Mouse (Mus musculus): Measurements from ENCODE around the gene Tcl1b3. TPM values are rescaled to one million over a fixed set of nuclear protein-coding genes. Genes with fewer than 3 reads are reported as not detected.
"Not testable (repeated sequence)": the region's sequence is repeated elsewhere in the genome, so short reads cannot be mapped to it uniquely, and the experiment has no call there.

Gene Tcl1b3
- polyA plus RNA-seq (2014; fragmentation: Nextera tagmentation; extraction: Ambion mirVana) = not detected in 2 replicates

- H3K4me1 ChIP-seq (ENCODE audit: control insufficient read depth, insufficient read depth, low read length); ATAC-seq (replicated peaks; ENCODE audit: insufficient number of reproducible peaks, low FRiP score, low TSS enrichment, low read depth); H3K9me3 ChIP-seq (replicated peaks; ENCODE audit: control insufficient read depth, low read length); H3K27me3 ChIP-seq (ENCODE audit: control insufficient read depth, insufficient read depth, low read length); H3K36me3 ChIP-seq (replicated peaks; ENCODE audit: control insufficient read depth, insufficient read depth, low read depth, low read length); DNase-seq (ENCODE audit: low spot score); H3K4me2 ChIP-seq (ENCODE audit: low read depth, low read length); H3K27ac ChIP-seq (replicated peaks; ENCODE audit: low read depth, low read length); H3K9ac ChIP-seq (replicated peaks; ENCODE audit: low read length); H3K4me3 ChIP-seq (ENCODE audit: low read depth, low read length): not testable (repeated sequence)
- WGBS = 89% methylated on average over 6 of the region's 6 CpGs
Observed at GRCm38 (mm10) chr12:105190743-105191142, at the start of gene Tcl1b3. Tcl1b3 (plus strand) TSS chr12:105191043.

GRCm38 (mm10) chr12:105143096-105143495 lies 47.7 kb upstream of the Tcl1b3 start:
- Histone ChIP-seq H3K4me3 (ENCODE audit: low read depth, low read length) (no peak overlapping the region), H3K4me2 (ENCODE audit: low read depth, low read length) (no peak overlapping the region), H3K9ac (replicated peaks; ENCODE audit: low read length) (no peak overlapping the region), H3K4me1 (ENCODE audit: control insufficient read depth, insufficient read depth, low read length) (no peaks in the 10 kb centered on the region), H3K9me3 (replicated peaks; ENCODE audit: control insufficient read depth, low read length) (no peaks in the 10 kb centered on the region), H3K27me3 (ENCODE audit: control insufficient read depth, insufficient read depth, low read length) (no peaks in the 10 kb centered on the region), H3K27ac (replicated peaks; ENCODE audit: low read depth, low read length) (no peak overlapping the region), H3K36me3 (replicated peaks; ENCODE audit: control insufficient read depth, insufficient read depth, low read depth, low read length) (no peaks in the 10 kb centered on the region)
- 97% methylated on average over 3 of the region's 3 CpGs for WGBS
- ATAC-seq (replicated peaks; ENCODE audit: insufficient number of reproducible peaks, low FRiP score, low TSS enrichment, low read depth) (no peak), DNase-seq (ENCODE audit: low spot score) (no peak)

GRCm38 (mm10) chr12:105144928-105145327 lies 45.9 kb upstream of the Tcl1b3 start:
- not testable (repeated sequence) for H3K36me3 ChIP-seq (replicated peaks; ENCODE audit: control insufficient read depth, insufficient read depth, low read depth, low read length); H3K9ac ChIP-seq (replicated peaks; ENCODE audit: low read length); H3K9me3 ChIP-seq (replicated peaks; ENCODE audit: control insufficient read depth, low read length); H3K27me3 ChIP-seq (ENCODE audit: control insufficient read depth, insufficient read depth, low read length); H3K4me2 ChIP-seq (ENCODE audit: low read depth, low read length); H3K27ac ChIP-seq (replicated peaks; ENCODE audit: low read depth, low read length); DNase-seq (ENCODE audit: low spot score); H3K4me1 ChIP-seq (ENCODE audit: control insufficient read depth, insufficient read depth, low read length); H3K4me3 ChIP-seq (ENCODE audit: low read depth, low read length); ATAC-seq (replicated peaks; ENCODE audit: insufficient number of reproducible peaks, low FRiP score, low TSS enrichment, low read depth)
- WGBS = 50% methylated on average over 1 of the region's 1 CpGs

- H3K4me3 ChIP-seq (ENCODE audit: low read depth, low read length) = no peak within 1 kb of the TSS
- H3K27me3 ChIP-seq (ENCODE audit: control insufficient read depth, insufficient read depth, low read length) = no peaks in the 10 kb centered on the region
- no peak within 1 kb of the TSS for H3K9ac ChIP-seq (replicated peaks; ENCODE audit: low read length)
- no peaks in the 10 kb centered on the region for H3K4me1 ChIP-seq (ENCODE audit: control insufficient read depth, insufficient read depth, low read length)
- ATAC-seq (replicated peaks; ENCODE audit: insufficient number of reproducible peaks, low FRiP score, low TSS enrichment, low read depth) (no peak), DNase-seq (ENCODE audit: low spot score) (no peak)
- 82% methylated on average over 3 of the region's 3 CpGs for WGBS
- no peak within 1 kb of the TSS for H3K4me2 ChIP-seq (ENCODE audit: low read depth, low read length)
- H3K36me3 ChIP-seq (replicated peaks; ENCODE audit: control insufficient read depth, insufficient read depth, low read depth, low read length) = no peaks in the 10 kb centered on the region
- no peak within 1 kb of the TSS for H3K27ac ChIP-seq (replicated peaks; ENCODE audit: low read depth, low read length)
- no peaks in the 10 kb centered on the region for H3K9me3 ChIP-seq (replicated peaks; ENCODE audit: control insufficient read depth, low read length)
Observed at GRCm38 (mm10) chr12:105145714-105146113, 45.1 kb upstream of the Tcl1b3 start, which contains the start of gene Tcl1b2. Tcl1b2 (plus strand) TSS chr12:105146014.

- H3K36me3 ChIP-seq (replicated peaks; ENCODE audit: control insufficient read depth, insufficient read depth, low read depth, low read length); ATAC-seq (replicated peaks; ENCODE audit: insufficient number of reproducible peaks, low FRiP score, low TSS enrichment, low read depth); H3K9ac ChIP-seq (replicated peaks; ENCODE audit: low read length); H3K4me2 ChIP-seq (ENCODE audit: low read depth, low read length); H3K27ac ChIP-seq (replicated peaks; ENCODE audit: low read depth, low read length); H3K4me1 ChIP-seq (ENCODE audit: control insufficient read depth, insufficient read depth, low read length); DNase-seq (ENCODE audit: low spot score); H3K27me3 ChIP-seq (ENCODE audit: control insufficient read depth, insufficient read depth, low read length); H3K9me3 ChIP-seq (replicated peaks; ENCODE audit: control insufficient read depth, low read length); H3K4me3 ChIP-seq (ENCODE audit: low read depth, low read length): not testable (repeated sequence)
- WGBS = 72% methylated on average over 4 of the region's 4 CpGs
Observed at GRCm38 (mm10) chr12:105155286-105155685, 35.6 kb upstream of the Tcl1b3 start.

GRCm38 (mm10) chr12:105158842-105159241 lies 32.0 kb upstream of the Tcl1b3 start:
- Histone ChIP-seq H3K4me3 (ENCODE audit: low read depth, low read length) (no peak overlapping the region), H3K4me1 (ENCODE audit: control insufficient read depth, insufficient read depth, low read length) (no peaks in the 10 kb centered on the region), H3K9me3 (replicated peaks; ENCODE audit: control insufficient read depth, low read length) (no peaks in the 10 kb centered on the region), H3K36me3 (replicated peaks; ENCODE audit: control insufficient read depth, insufficient read depth, low read depth, low read length) (no peaks in the 10 kb centered on the region), H3K9ac (replicated peaks; ENCODE audit: low read length) (no peak overlapping the region), H3K4me2 (ENCODE audit: low read depth, low read length) (no peak overlapping the region), H3K27ac (replicated peaks; ENCODE audit: low read depth, low read length) (no peak overlapping the region), H3K27me3 (ENCODE audit: control insufficient read depth, insufficient read depth, low read length) (no peaks in the 10 kb centered on the region)
- no peak for ATAC-seq (replicated peaks; ENCODE audit: insufficient number of reproducible peaks, low FRiP score, low TSS enrichment, low read depth)
- no peak for DNase-seq (ENCODE audit: low spot score)
- 76% methylated on average over 6 of the region's 6 CpGs for WGBS

- no peaks in the 10 kb centered on the region for H3K36me3 ChIP-seq (replicated peaks; ENCODE audit: control insufficient read depth, insufficient read depth, low read depth, low read length)
- WGBS = 80% methylated on average over 4 of the region's 4 CpGs
Observed at GRCm38 (mm10) chr12:105159390-105159789, 31.5 kb upstream of the Tcl1b3 start, which contains the start of gene Tcl1b1. Tcl1b1 (plus strand) TSS chr12:105159690.

GRCm38 (mm10) chr12:105166734-105167133 lies 24.1 kb upstream of the Tcl1b3 start:
- ATAC-seq (replicated peaks; ENCODE audit: insufficient number of reproducible peaks, low FRiP score, low TSS enrichment, low read depth) = no peak
- 79% methylated on average over 3 of the region's 3 CpGs for WGBS
- Histone ChIP-seq H3K9ac (replicated peaks; ENCODE audit: low read length) (no peak overlapping the region), H3K4me3 (ENCODE audit: low read depth, low read length) (no peak overlapping the region), H3K4me2 (ENCODE audit: low read depth, low read length) (no peak overlapping the region), H3K9me3 (replicated peaks; ENCODE audit: control insufficient read depth, low read length) (no peaks in the 10 kb centered on the region), H3K27ac (replicated peaks; ENCODE audit: low read depth, low read length) (no peak overlapping the region), H3K27me3 (ENCODE audit: control insufficient read depth, insufficient read depth, low read length) (no peaks in the 10 kb centered on the region), H3K4me1 (ENCODE audit: control insufficient read depth, insufficient read depth, low read length) (no peaks in the 10 kb centered on the region), H3K36me3 (replicated peaks; ENCODE audit: control insufficient read depth, insufficient read depth, low read depth, low read length) (no peaks in the 10 kb centered on the region)
- DNase-seq (ENCODE audit: low spot score) = no peak

More at GRCm38 (mm10) chr12:105159390-105159789, 31.5 kb upstream of the Tcl1b3 start, which contains the start of gene Tcl1b1:
- no peak for DNase-seq (ENCODE audit: low spot score)
- no peak for ATAC-seq (replicated peaks; ENCODE audit: insufficient number of reproducible peaks, low FRiP score, low TSS enrichment, low read depth)
- Histone ChIP-seq H3K27ac (replicated peaks; ENCODE audit: low read depth, low read length) (no peak within 1 kb of the TSS), H3K4me3 (ENCODE audit: low read depth, low read length) (no peak within 1 kb of the TSS), H3K9ac (replicated peaks; ENCODE audit: low read length) (no peak within 1 kb of the TSS), H3K27me3 (ENCODE audit: control insufficient read depth, insufficient read depth, low read length) (no peaks in the 10 kb centered on the region), H3K9me3 (replicated peaks; ENCODE audit: control insufficient read depth, low read length) (no peaks in the 10 kb centered on the region), H3K4me1 (ENCODE audit: control insufficient read depth, insufficient read depth, low read length) (no peaks in the 10 kb centered on the region), H3K4me2 (ENCODE audit: low read depth, low read length) (no peak within 1 kb of the TSS)
